Mouse (Mus musculus) ES-E14 (cell line): ENCODE data around the gene Cacna2d1. TPM values are rescaled to one million over a fixed set of nuclear protein-coding genes. Genes with fewer than 3 reads are reported as not detected.

ENCODE experiments used
- DNase-seq: peaks from one replicate; pipeline ENCODE4 v3.0.0-alpha.2; 2013; ENCODE audit warnings: low read depth, low spot score
- H3K27ac ChIP-seq: 2 replicates; pipeline ENCODE4 v1.5.1; 2012; ENCODE audit warnings: low read depth, mild to moderate bottlenecking, low read length, moderate library complexity, mixed read lengths; ENCODE audit not compliant: poor library complexity, insufficient read depth, severe bottlenecking
- H3K36me3 ChIP-seq: 2 replicates; pipeline ENCODE4 v1.6.1; 2012; ENCODE audit warnings: mild to moderate bottlenecking, low read length, moderate library complexity, mixed read lengths; ENCODE audit not compliant: control insufficient read depth, poor library complexity, insufficient read depth, severe bottlenecking
- H3K4me1 ChIP-seq, 2 experiments: fragments of 150-350 bp in 1 of 2; sonication (generic) in 1 of 2; 2 replicates each; pipeline ENCODE4 v1.6.1; 2012; ENCODE audit warnings: low read length in 2 of 2, mild to moderate bottlenecking in 1 of 2, mixed read lengths in 1 of 2; ENCODE audit not compliant: control insufficient read depth in 2 of 2, insufficient read depth in 2 of 2, poor library complexity in 1 of 2
- H3K4me3 ChIP-seq, 2 experiments: fragments of 150-350 bp in 1 of 2; sonication (generic) in 1 of 2; 2 replicates each; pipeline ENCODE4 v1.5.1; 2012; ENCODE audit warnings: low read length in 2 of 2, low read depth in 1 of 2, mild to moderate bottlenecking in 1 of 2, mixed read lengths in 1 of 2; ENCODE audit not compliant: insufficient read depth in 1 of 2, poor library complexity in 1 of 2, severe bottlenecking in 1 of 2
- H3K9ac ChIP-seq: 2 replicates; pipeline ENCODE4 v1.6.1; 2012; ENCODE audit warnings: low read depth, mild to moderate bottlenecking, low read length, mixed read lengths; ENCODE audit not compliant: poor library complexity, insufficient read depth, severe bottlenecking
- H3K9me3 ChIP-seq: fragments of 150-350 bp; sonication (generic); 2 replicates; pipeline ENCODE4 v1.6.1; 2012; ENCODE audit warnings: low read depth, mild to moderate bottlenecking, low read length; ENCODE audit not compliant: control insufficient read depth, insufficient read depth
- CHD2 ChIP-seq: IDR thresholded peaks from 2 replicates; pipeline ENCODE4 v1.6.1; 2014; ENCODE audit warnings: mild to moderate bottlenecking, low read depth, low read length, inconsistent platforms
- HCFC1 ChIP-seq: IDR thresholded peaks from 2 replicates; pipeline ENCODE4 v1.6.1; 2012; ENCODE audit warnings: low read length, inconsistent platforms, borderline replicate concordance; ENCODE audit not compliant: insufficient read depth
- MAFK ChIP-seq: IDR thresholded peaks from 2 replicates; pipeline ENCODE4 v1.6.1; 2014; ENCODE audit warnings: mild to moderate bottlenecking, low read depth, low read length, inconsistent platforms; ENCODE audit not compliant: insufficient read depth
- ZC3H11A ChIP-seq: IDR thresholded peaks from 2 replicates; pipeline ENCODE4 v1.6.1; 2012; ENCODE audit warnings: low read depth, mild to moderate bottlenecking, inconsistent platforms, low read length, borderline replicate concordance
- ZNF384 ChIP-seq: IDR thresholded peaks from 2 replicates; pipeline ENCODE4 v1.6.1; 2012; ENCODE audit warnings: low read depth, low read length, inconsistent platforms
- in situ Hi-C, 2 experiments: fragments of 600-800 bp; cut with MboI; formaldehyde crosslinking; loops; one replicate each; pipeline ENCODE4 v1.15.1; 2025; ENCODE audit warnings: low sequenced_read_pairs in 2 of 2, inconsistent platforms in 1 of 2; ENCODE audit not compliant: unreplicated experiment in 2 of 2
- total RNA-seq: library from RNA; depleted of rRNA; stranded (reverse); fragments of 300-350 nt; gene quantifications from 2 replicates; pipeline ENCODE4 v1.2.3, GENCODE M21; 2012

Cacna2d1 gene
- total RNA-seq, 1 experiment: 6.1 TPM

- Histone ChIP-seq H3K27ac (no peak overlapping the region), H3K4me3 (no peak overlapping the region), H3K4me1 (no peaks in the 10 kb centered on the region), H3K9me3 (no peaks in the 10 kb centered on the region), H3K36me3 (no peaks in the 10 kb centered on the region), H3K9ac (no peak overlapping the region)
- in situ Hi-C loops: no loop called here
- DNase-seq: no peak
- TF ChIP-seq ZNF384 (no peak), ZC3H11A (no peak), MAFK (no peak), HCFC1 (no peak), CHD2 (no peak)
These were observed 176.2 kb downstream of the Cacna2d1 start for GRCm38 (mm10) chr5:16110643-16111042.

- Histone ChIP-seq H3K4me3 (no peak overlapping the region), H3K9ac (no peak overlapping the region), H3K27ac (no peak overlapping the region), H3K9me3 (no peaks in the 10 kb centered on the region), H3K4me1 (no peaks in the 10 kb centered on the region), H3K36me3 (no peaks in the 10 kb centered on the region)
- TF ChIP-seq CHD2 (no peak), HCFC1 (no peak), ZC3H11A (no peak), ZNF384 (no peak), MAFK (no peak)
- no peak for DNase-seq
- in situ Hi-C loops: no loop called here
These were observed 179.4 kb downstream of the Cacna2d1 start for GRCm38 (mm10) chr5:16113879-16114278.

GRCm38 (mm10) chr5:16121334-16121733 is 186.8 kb downstream of the Cacna2d1 start:
- DNase-seq: no peak
- Histone ChIP-seq H3K4me1 (no peaks in the 10 kb centered on the region), H3K27ac (no peak overlapping the region), H3K9me3 (no peaks in the 10 kb centered on the region), H3K36me3 (no peaks in the 10 kb centered on the region), H3K4me3 (no peak overlapping the region), H3K9ac (no peak overlapping the region)
- TF ChIP-seq ZC3H11A (no peak), HCFC1 (no peak), MAFK (no peak)
- in situ Hi-C loops: no loop called here

- Histone ChIP-seq H3K9me3 (no peaks in the 10 kb centered on the region), H3K27ac (no peak overlapping the region), H3K9ac (no peak overlapping the region), H3K4me1 (no peaks in the 10 kb centered on the region), H3K36me3 (no peaks in the 10 kb centered on the region), H3K4me3 (no peak overlapping the region)
- DNase-seq: no peak
- TF ChIP-seq ZNF384 (no peak), MAFK (no peak), HCFC1 (no peak), ZC3H11A (no peak), CHD2 (no peak)
- in situ Hi-C loops: no loop called here
These were observed 187.6 kb downstream of the Cacna2d1 start for GRCm38 (mm10) chr5:16122110-16122509.

GRCm38 (mm10) chr5:16134286-16135094 is 200.0 kb downstream of the Cacna2d1 start:
- TF ChIP-seq CHD2 (no peak), MAFK (no peak), HCFC1 (no peak), ZNF384 (no peak), ZC3H11A (no peak)
- Histone ChIP-seq H3K9ac (no peak overlapping the region), H3K27ac (no peak overlapping the region), H3K36me3 (no peaks in the 10 kb centered on the region), H3K4me3 (no peak overlapping the region), H3K4me1 (no peaks in the 10 kb centered on the region), H3K9me3 (no peaks in the 10 kb centered on the region)
- DNase-seq: no peak
- in situ Hi-C loops: no loop called here
